Mouse (Mus musculus): ENCODE results near the gene Ctsz. TPM values are rescaled to one million over a fixed set of nuclear protein-coding genes. Genes with fewer than 3 reads are reported as not detected.

Gene Ctsz
- polyA plus RNA-seq (2015; fragmentation: Nextera tagmentation; extraction: Ambion mirVana): 212 and 217 TPM in 2 replicates

GRCm38 (mm10) chr2:174438737-174439449 lies at the start of gene Ctsz:
Gene Ctsz (minus strand): TSS chr2:174439039.
- Histone ChIP-seq H3K36me3 (0 out of 2 replicates have a peak, but pooled peaks cover 3% of the 10 kb centered on the region), H3K9me3 (no peaks in the 10 kb centered on the region), H3K9ac (peak within 1 kb of the TSS; percentile 53), H3K4me1 (peaks cover 34% of the 10 kb centered on the region), H3K27ac (peak within 1 kb of the TSS; percentile 24; the same call in 1 of the 2 replicates), H3K4me2 (peak within 1 kb of the TSS; percentile 80), H3K4me3 (peak within 1 kb of the TSS; percentile 64), H3K27me3 (no peaks in the 10 kb centered on the region)
- under 1% methylated on average over 38 of the region's 38 CpGs for WGBS
- peak; percentile 76 for ATAC-seq (ENCODE audit: borderline replicate concordance, extremely low read depth, low FRiP score, low TSS enrichment)

- H3K9ac ChIP-seq: no peak overlapping the region
- H3K27ac ChIP-seq: no peak overlapping the region
- no peaks in the 10 kb centered on the region for H3K36me3 ChIP-seq
- ATAC-seq (ENCODE audit: borderline replicate concordance, extremely low read depth, low FRiP score, low TSS enrichment): no peak
- no peaks in the 10 kb centered on the region for H3K9me3 ChIP-seq
- WGBS: 59% methylated on average over 5 of the region's 5 CpGs
- H3K4me2 ChIP-seq: no peak overlapping the region
- H3K4me1 ChIP-seq: no peaks in the 10 kb centered on the region
- no peaks in the 10 kb centered on the region for H3K27me3 ChIP-seq
- H3K4me3 ChIP-seq: no peak overlapping the region
Measured at GRCm38 (mm10) chr2:174487005-174487404, 48.2 kb upstream of the Ctsz start.

- no peak overlapping the region; the same call in 1 of the 2 replicates for H3K27ac ChIP-seq
- no peak overlapping the region for H3K4me2 ChIP-seq
- no peak overlapping the region for H3K9ac ChIP-seq
- no peaks in the 10 kb centered on the region for H3K9me3 ChIP-seq
- ATAC-seq (ENCODE audit: borderline replicate concordance, extremely low read depth, low FRiP score, low TSS enrichment): no peak
- no peak overlapping the region for H3K4me3 ChIP-seq
- H3K27me3 ChIP-seq: no peaks in the 10 kb centered on the region
- WGBS: 65% methylated on average over 5 of the region's 5 CpGs
- H3K4me1 ChIP-seq: peaks cover 9% of the 10 kb centered on the region
- no peaks in the 10 kb centered on the region for H3K36me3 ChIP-seq
Measured at GRCm38 (mm10) chr2:174478746-174479145, 39.9 kb upstream of the Ctsz start.

- peaks cover 15% of the 10 kb centered on the region for H3K4me1 ChIP-seq
- no peaks in the 10 kb centered on the region for H3K36me3 ChIP-seq
- ATAC-seq (ENCODE audit: borderline replicate concordance, extremely low read depth, low FRiP score, low TSS enrichment): no peak
- H3K27ac ChIP-seq: peak overlapping the region; percentile 30
- no peak overlapping the region for H3K4me2 ChIP-seq
- no peak overlapping the region for H3K4me3 ChIP-seq
- no peaks in the 10 kb centered on the region for H3K27me3 ChIP-seq
- WGBS: 47% methylated on average over 3 of the region's 3 CpGs
- no peak overlapping the region for H3K9ac ChIP-seq
- H3K9me3 ChIP-seq: no peaks in the 10 kb centered on the region
Measured at GRCm38 (mm10) chr2:174477543-174478319, 38.9 kb upstream of the Ctsz start.

- Histone ChIP-seq H3K4me3 (peak overlapping the region; percentile 69), H3K4me2 (peak overlapping the region; percentile 74), H3K4me1 (peaks cover 24% of the 10 kb centered on the region), H3K9me3 (no peaks in the 10 kb centered on the region), H3K27me3 (no peaks in the 10 kb centered on the region), H3K36me3 (peaks cover 9% of the 10 kb centered on the region; the same call in 1 of the 2 replicates), H3K9ac (peak overlapping the region; percentile 51), H3K27ac (peak overlapping the region; percentile 87)
- no peak for ATAC-seq (ENCODE audit: borderline replicate concordance, extremely low read depth, low FRiP score, low TSS enrichment)
- 60% methylated on average over 5 of the region's 5 CpGs for WGBS
Measured at GRCm38 (mm10) chr2:174473550-174473927, 34.7 kb upstream of the Ctsz start.

GRCm38 (mm10) chr2:174472818-174473549 lies 34.1 kb upstream of the Ctsz start, which contains the start of gene Prelid3b:
Gene Prelid3b (minus strand): TSS chr2:174473081.
- Histone ChIP-seq H3K27ac (peak within 1 kb of the TSS; percentile 87), H3K4me1 (peaks cover 19% of the 10 kb centered on the region), H3K27me3 (no peaks in the 10 kb centered on the region), H3K9ac (peak within 1 kb of the TSS; percentile 71), H3K36me3 (peaks cover 13% of the 10 kb centered on the region; the same call in 1 of the 2 replicates), H3K4me2 (peak within 1 kb of the TSS; percentile 80), H3K4me3 (peak within 1 kb of the TSS; percentile 69), H3K9me3 (no peaks in the 10 kb centered on the region)
- peak; percentile 98 for ATAC-seq (ENCODE audit: borderline replicate concordance, extremely low read depth, low FRiP score, low TSS enrichment)
- WGBS: under 1% methylated on average over 53 of the region's 53 CpGs

- ATAC-seq (ENCODE audit: borderline replicate concordance, extremely low read depth, low FRiP score, low TSS enrichment): peak; percentile 13
- H3K9me3 ChIP-seq: no peaks in the 10 kb centered on the region
- H3K9ac ChIP-seq: peak overlapping the region; percentile 71
- H3K4me2 ChIP-seq: peak overlapping the region; percentile 80
- H3K27ac ChIP-seq: peak overlapping the region; percentile 65
- 8% methylated on average over 30 of the region's 30 CpGs for WGBS
- peaks cover 15% of the 10 kb centered on the region; the same call in 1 of the 2 replicates for H3K36me3 ChIP-seq
- H3K27me3 ChIP-seq: no peaks in the 10 kb centered on the region
- peaks cover 19% of the 10 kb centered on the region for H3K4me1 ChIP-seq
- H3K4me3 ChIP-seq: peak overlapping the region; percentile 69
Measured at GRCm38 (mm10) chr2:174472407-174472806, 33.6 kb upstream of the Ctsz start.

- no peaks in the 10 kb centered on the region for H3K27me3 ChIP-seq
- no peak overlapping the region for H3K9ac ChIP-seq
- no peak for ATAC-seq (ENCODE audit: borderline replicate concordance, extremely low read depth, low FRiP score, low TSS enrichment)
- H3K36me3 ChIP-seq: peaks cover 24% of the 10 kb centered on the region; the same call in 1 of the 2 replicates
- WGBS: 84% methylated on average over 7 of the region's 7 CpGs
- peaks cover 19% of the 10 kb centered on the region for H3K4me1 ChIP-seq
- no peak overlapping the region for H3K4me3 ChIP-seq
- no peaks in the 10 kb centered on the region for H3K9me3 ChIP-seq
- peak overlapping the region; percentile 24; the same call in 1 of the 2 replicates for H3K4me2 ChIP-seq
- H3K27ac ChIP-seq: 0 out of 2 replicates have a peak overlapping the region, but pooled peaks have one; percentile 10
Measured at GRCm38 (mm10) chr2:174470786-174471405, 32.1 kb upstream of the Ctsz start.

- WGBS: 58% methylated on average over 4 of the region's 4 CpGs
- Histone ChIP-seq H3K36me3 (peaks cover 25% of the 10 kb centered on the region; the same call in 1 of the 2 replicates), H3K9me3 (no peaks in the 10 kb centered on the region), H3K27ac (no peak overlapping the region), H3K4me2 (no peak overlapping the region), H3K9ac (no peak overlapping the region), H3K27me3 (no peaks in the 10 kb centered on the region), H3K4me1 (peaks cover 19% of the 10 kb centered on the region), H3K4me3 (no peak overlapping the region)
- ATAC-seq (ENCODE audit: borderline replicate concordance, extremely low read depth, low FRiP score, low TSS enrichment): no peak
Measured at GRCm38 (mm10) chr2:174470333-174470732, 31.5 kb upstream of the Ctsz start.

GRCm38 (mm10) chr2:174463789-174464523 lies 25.1 kb upstream of the Ctsz start, which contains the start of gene Atp5e:
Gene Atp5e (minus strand): TSS chr2:174464105.
- H3K27me3 ChIP-seq: no peaks in the 10 kb centered on the region
- peak within 1 kb of the TSS; percentile 75 for H3K4me3 ChIP-seq
- peak within 1 kb of the TSS; percentile 60; the same call in 1 of the 2 replicates for H3K27ac ChIP-seq
- H3K9ac ChIP-seq: peak within 1 kb of the TSS; percentile 75
- no peaks in the 10 kb centered on the region for H3K9me3 ChIP-seq
- peak; percentile 100 for ATAC-seq (ENCODE audit: borderline replicate concordance, extremely low read depth, low FRiP score, low TSS enrichment)
- peaks cover 46% of the 10 kb centered on the region for H3K36me3 ChIP-seq
- H3K4me1 ChIP-seq: peaks cover 14% of the 10 kb centered on the region
- peak within 1 kb of the TSS; percentile 74 for H3K4me2 ChIP-seq
- WGBS: 2% methylated on average over 48 of the region's 48 CpGs

Data from lung, embryonic 15.5 days (tissue).